27 mouse cellular contexts compared by ENCODE assay signal in the genomic region with DNA sequence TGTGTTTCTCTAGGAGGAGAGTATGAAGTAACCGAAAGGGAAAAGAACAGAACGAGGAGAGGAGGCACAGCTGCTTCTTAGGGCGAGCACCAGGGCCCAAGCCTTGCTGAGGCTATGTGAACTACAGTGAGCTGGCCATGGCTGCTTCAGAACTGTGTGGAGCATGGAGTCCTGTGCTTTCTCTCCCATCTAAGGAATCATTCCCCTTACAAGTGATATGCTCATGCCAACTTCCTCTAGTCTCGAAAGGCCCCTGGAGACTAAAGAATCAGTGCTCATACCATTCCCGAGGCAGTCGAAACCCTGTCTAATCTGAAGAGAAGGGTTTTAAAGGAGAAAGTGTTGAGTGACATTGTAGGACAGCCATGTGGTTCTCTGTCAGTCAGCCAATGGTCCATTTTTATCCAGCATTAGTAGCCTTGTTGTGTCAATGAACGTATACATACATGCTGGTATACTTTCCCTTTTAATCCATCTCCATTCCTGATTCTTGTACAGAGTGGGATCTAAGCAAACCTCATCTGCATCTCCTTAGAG. TPM values are rescaled to one million over a fixed set of nuclear protein-coding genes. Genes with fewer than 3 reads are reported as not detected.
DNase-seq lines count a peak whose midpoint lies in the region; ATAC-seq and TF ChIP-seq lines count a peak whose summit lies in the region.
"Had no signal": no experiment of that assay in that cellular context is flagged by ENCODE, and none has a peak within 500 bp of the region (broad histone marks: within the 10 kb centered on the region; RNA-seq: fewer than 3 reads in every experiment).

No protein-coding gene starts in this region.

- H3K79me2 ChIP-seq in heart, adult 2 months (replicated peaks; ENCODE audit: control insufficient read depth, insufficient read depth, low read length) = no peaks in the 10 kb centered on the region

- no peak for DNase-seq in heart, embryonic 10.5 days (ENCODE audit: low spot score)
- no peak for DNase-seq in heart, adult 2 months
- DNase-seq in heart, postnatal 14 days = no peak
- DNase-seq in heart, postnatal 0 days (ENCODE audit: low spot score) = peak; percentile 44
- DNase-seq: adrenal gland, postnatal 10 days; adrenal gland, postnatal 36 days; B cell, adult 2 months; cerebellum, adult 18-20 months; cerebellum, adult 9-10 months; cerebellum, postnatal 14 days; gastrocnemius, postnatal 10 days; gastrocnemius, postnatal 36 days; kidney, adult 2 months had no signal

- no peak overlapping the region for H3K9ac ChIP-seq in heart, adult 2 months (ENCODE audit: low read depth, low read length)
- no peak overlapping the region for H3K9ac ChIP-seq in heart, embryonic 14.5 days (ENCODE audit: low read length)
- no peak overlapping the region for H3K9ac ChIP-seq in heart, postnatal 0 days (replicated peaks; ENCODE audit: low read depth, low read length)
- H3K9ac ChIP-seq in heart, embryonic 11.5 days (ENCODE audit: low read depth, low read length) = no peak overlapping the region
- H3K9ac ChIP-seq: forebrain, embryonic 13.5 days; hindbrain, embryonic 12.5 days; hindbrain, embryonic 15.5 days had no signal

- no peak for TF ChIP-seq POLR2A in heart, adult 2 months (IDR thresholded peaks at IDR 0.05; ENCODE audit: insufficient read depth, low read depth, low read length)

- peak overlapping the region; percentile 62; the same call in 1 of the 2 replicates for H3K27ac ChIP-seq in heart, embryonic 10.5 days
- H3K27ac ChIP-seq in heart, adult 2 months = no peak overlapping the region
- peak overlapping the region; percentile 77 to 81 for H3K27ac ChIP-seq in heart, embryonic 14.5 days (replicated peaks in 1 of 2; ENCODE audit: control insufficient read depth in 1 of 2, insufficient read depth in 1 of 2, low read depth in 2 of 2, low read length in 2 of 2)
- peak overlapping the region; percentile 78 for H3K27ac ChIP-seq in heart, postnatal 0 days (ENCODE audit: low read depth)
- H3K27ac ChIP-seq in heart, embryonic 11.5 days (ENCODE audit: low read depth, low read length) = no peak overlapping the region; the same call in 1 of the 2 replicates
- H3K27ac ChIP-seq: forebrain, embryonic 10.5 days; forebrain, embryonic 13.5 days; hindbrain, embryonic 12.5 days; hindbrain, embryonic 15.5 days had no signal

- WGBS in heart, embryonic 10.5 days = 60% methylated on average over 7 of the region's 7 CpGs
- WGBS in heart, adult 2 months = 41% methylated on average over 7 of the region's 7 CpGs
- 29% methylated on average over 7 of the region's 7 CpGs for WGBS in heart, embryonic 14.5 days
- WGBS in heart, postnatal 0 days = 28% methylated on average over 7 of the region's 7 CpGs
- 47% methylated on average over 7 of the region's 7 CpGs for WGBS in heart, embryonic 11.5 days (ENCODE audit: insufficient replicate concordance)

- H3K36me3 ChIP-seq in heart, embryonic 10.5 days = no peaks in the 10 kb centered on the region
- no peaks in the 10 kb centered on the region for H3K36me3 ChIP-seq in heart, adult 2 months (ENCODE audit: control insufficient read depth, insufficient read depth, low read length)
- no peaks in the 10 kb centered on the region for H3K36me3 ChIP-seq in heart, embryonic 14.5 days (ENCODE audit: control insufficient read depth, insufficient read depth, low read length)
- H3K36me3 ChIP-seq in heart, postnatal 0 days (replicated peaks; ENCODE audit: control insufficient read depth, insufficient read depth, low read length) = no peaks in the 10 kb centered on the region
- H3K36me3 ChIP-seq in heart, embryonic 11.5 days (ENCODE audit: control insufficient read depth, insufficient read depth, low read length) = no peaks in the 10 kb centered on the region
- H3K36me3 ChIP-seq: forebrain, embryonic 10.5 days; G1E; hindbrain, embryonic 12.5 days; hindbrain, embryonic 15.5 days had no signal

- TF ChIP-seq EP300 in heart, adult 2 months (IDR thresholded peaks at IDR 0.05; ENCODE audit: insufficient read depth, low read depth, low read length) = no peak
- no peak for TF ChIP-seq EP300 in heart, postnatal 0 days (IDR thresholded peaks at IDR 0.05; ENCODE audit: low read depth)

- no peaks in the 10 kb centered on the region for H3K27me3 ChIP-seq in heart, embryonic 10.5 days (ENCODE audit: insufficient read depth, poor library complexity, severe bottlenecking)
- no peaks in the 10 kb centered on the region for H3K27me3 ChIP-seq in heart, adult 2 months (ENCODE audit: control insufficient read depth, insufficient read depth, low read length)
- no peaks in the 10 kb centered on the region for H3K27me3 ChIP-seq in heart, embryonic 14.5 days (ENCODE audit: control insufficient read depth, insufficient read depth, low read length)
- H3K27me3 ChIP-seq in heart, postnatal 0 days (ENCODE audit: control insufficient read depth, insufficient read depth, low read length) = no peaks in the 10 kb centered on the region
- no peaks in the 10 kb centered on the region for H3K27me3 ChIP-seq in heart, embryonic 11.5 days (ENCODE audit: control insufficient read depth, insufficient read depth, low read length)
- H3K27me3 ChIP-seq: CH12.LX; forebrain, embryonic 13.5 days; hindbrain, embryonic 12.5 days; hindbrain, embryonic 15.5 days had no signal

- 0 out of 2 replicates have a peak overlapping the region, but pooled peaks have one; percentile 3 for H3K4me2 ChIP-seq in heart, embryonic 14.5 days (ENCODE audit: low read length)
- H3K4me2 ChIP-seq in heart, postnatal 0 days (ENCODE audit: low read depth, low read length) = no peak overlapping the region; the same call in 1 of the 2 replicates
- H3K4me2 ChIP-seq in heart, embryonic 11.5 days = no peak overlapping the region
- H3K4me2 ChIP-seq: forebrain, embryonic 13.5 days; hindbrain, embryonic 12.5 days; hindbrain, embryonic 15.5 days had no signal

- H3K4me1 ChIP-seq in heart, embryonic 10.5 days = peaks cover 11% of the 10 kb centered on the region
- peaks cover 2% of the 10 kb centered on the region for H3K4me1 ChIP-seq in heart, adult 2 months (ENCODE audit: control insufficient read depth, insufficient read depth, low read length)
- H3K4me1 ChIP-seq in heart, embryonic 14.5 days (ENCODE audit: control insufficient read depth in 2 of 2, insufficient read depth in 2 of 2, low read length in 2 of 2) = peaks cover 7 to 23% of the 10 kb centered on the region in 2 experiments
- H3K4me1 ChIP-seq in heart, postnatal 0 days (ENCODE audit: control insufficient read depth, insufficient read depth) = peaks cover 26% of the 10 kb centered on the region
- H3K4me1 ChIP-seq in heart, embryonic 11.5 days (ENCODE audit: control insufficient read depth, insufficient read depth, low read length) = no peaks in the 10 kb centered on the region
- H3K4me1 ChIP-seq: forebrain, embryonic 10.5 days; forebrain, embryonic 13.5 days; hindbrain, embryonic 12.5 days; hindbrain, embryonic 15.5 days had no signal

- intact Hi-C loops in heart, adult 2 months (cut with DNase I) = no loop called here
- intact Hi-C loops in heart, postnatal 14 days (cut with DNase I) = no loop called here

- no peak overlapping the region for H3K4me3 ChIP-seq in heart, embryonic 10.5 days
- H3K4me3 ChIP-seq in heart, adult 2 months = no peak overlapping the region
- no peak overlapping the region for H3K4me3 ChIP-seq in heart, embryonic 14.5 days (ENCODE audit: control insufficient read depth in 1 of 2, insufficient read depth in 1 of 2, low read depth in 1 of 2, low read length in 2 of 2)
- no peak overlapping the region for H3K4me3 ChIP-seq in heart, postnatal 0 days (ENCODE audit: low read depth, low read length)
- no peak overlapping the region for H3K4me3 ChIP-seq in heart, embryonic 11.5 days (ENCODE audit: low read depth, low read length)
- H3K4me3 ChIP-seq: forebrain, embryonic 10.5 days; forebrain, embryonic 13.5 days; hindbrain, embryonic 12.5 days; hindbrain, embryonic 15.5 days had no signal

- 0 out of 2 replicates have a peak, but pooled peaks cover 3% of the 10 kb centered on the region for H3K9me3 ChIP-seq in heart, embryonic 10.5 days
- H3K9me3 ChIP-seq in heart, embryonic 14.5 days (ENCODE audit: control insufficient read depth, low read length) = peaks cover 4% of the 10 kb centered on the region; the same call in 1 of the 2 replicates
- H3K9me3 ChIP-seq in heart, postnatal 0 days (replicated peaks; ENCODE audit: control insufficient read depth, low read length) = no peaks in the 10 kb centered on the region
- H3K9me3 ChIP-seq in heart, embryonic 11.5 days (replicated peaks; ENCODE audit: control insufficient read depth, low read length) = no peaks in the 10 kb centered on the region
- H3K9me3 ChIP-seq: forebrain, embryonic 13.5 days; G1E; hindbrain, embryonic 15.5 days had no signal

- no peak for TF ChIP-seq CTCF in heart, adult 2 months (IDR thresholded peaks at IDR 0.05)
- no peak for TF ChIP-seq CTCF in heart, postnatal 0 days (IDR thresholded peaks at IDR 0.05; ENCODE audit: low read depth)

- ATAC-seq in heart, embryonic 14.5 days (ENCODE audit: insufficient number of reproducible peaks, insufficient read depth, low FRiP score, low read depth) = peak; percentile 64; the same call in 1 of the 2 replicates
- peak; percentile 62; the same call in 1 of the 2 replicates for ATAC-seq in heart, postnatal 0 days (ENCODE audit: insufficient read depth, low read depth)
- ATAC-seq in heart, embryonic 11.5 days (replicated peaks; ENCODE audit: insufficient number of reproducible peaks, low FRiP score, low TSS enrichment) = no peak
- ATAC-seq: forebrain, embryonic 13.5 days; forebrain, embryonic 16.5 days; intestine, postnatal 0 days; Patski had no signal

RNA-seq across cellular contexts. Expression of a gene that starts 48.2 kb away (rescaled TPM):
- 0.21 and 0.34 TPM in 2 replicates for polyA plus RNA-seq in heart, embryonic 10.5 days (2016; fragmentation: Nextera tagmentation; extraction: Ambion mirVana)
- total RNA-seq in heart, adult 2 months (2021) = not detected
- polyA plus RNA-seq in heart, adult 2 months (2012; rRNA removed) = 0.20 and 0.29 TPM in 2 replicates
- 0.51 and 0.55 TPM in 2 replicates for polyA plus RNA-seq in heart, embryonic 14.5 days (2014; fragmentation: Nextera tagmentation; extraction: Ambion mirVana)
- under 1 TPM in 1 of 2 experiments, not detected in 1; 0.19 TPM for total RNA-seq in heart, postnatal 14 days (2021)
- not detected in 2 replicates for total RNA-seq in heart, postnatal 0 days (2014; rRNA removed; ENCODE audit: low replicate concordance)
- polyA plus RNA-seq in heart, postnatal 0 days (2015; fragmentation: Nextera tagmentation; extraction: Ambion mirVana) = 0.47 and 0.60 TPM in 2 replicates
- polyA plus RNA-seq in heart, embryonic 11.5 days (2014; fragmentation: Nextera tagmentation; extraction: Ambion mirVana) = 0.44 TPM in 1 of 2 replicates, not detected in the other
- total RNA-seq: adrenal gland, adult 18-20 months; adrenal gland, postnatal 10 days; adrenal gland, postnatal 36 days; CH12.LX; granulocyte monocyte progenitor cell, adult 5-6 weeks; hematopoietic stem cell, adult 5-6 weeks had no signal
- polyA plus RNA-seq: G1E; kidney, adult 2 months; Patski had no signal

Comparison
In these comparisons a context has a peak if more than half of its experiments do, and no peak if none do; other contexts are left out.
1. H3K27ac ChIP-seq: peak in heart, embryonic 10.5 days (single experiment), heart, embryonic 14.5 days (2 of 2) and heart, postnatal 0 days (single experiment); none in heart, adult 2 months (single experiment) and heart, embryonic 11.5 days (single experiment).